Mouse (Mus musculus): ENCODE measurements around the gene Scyl1.

DNA sequence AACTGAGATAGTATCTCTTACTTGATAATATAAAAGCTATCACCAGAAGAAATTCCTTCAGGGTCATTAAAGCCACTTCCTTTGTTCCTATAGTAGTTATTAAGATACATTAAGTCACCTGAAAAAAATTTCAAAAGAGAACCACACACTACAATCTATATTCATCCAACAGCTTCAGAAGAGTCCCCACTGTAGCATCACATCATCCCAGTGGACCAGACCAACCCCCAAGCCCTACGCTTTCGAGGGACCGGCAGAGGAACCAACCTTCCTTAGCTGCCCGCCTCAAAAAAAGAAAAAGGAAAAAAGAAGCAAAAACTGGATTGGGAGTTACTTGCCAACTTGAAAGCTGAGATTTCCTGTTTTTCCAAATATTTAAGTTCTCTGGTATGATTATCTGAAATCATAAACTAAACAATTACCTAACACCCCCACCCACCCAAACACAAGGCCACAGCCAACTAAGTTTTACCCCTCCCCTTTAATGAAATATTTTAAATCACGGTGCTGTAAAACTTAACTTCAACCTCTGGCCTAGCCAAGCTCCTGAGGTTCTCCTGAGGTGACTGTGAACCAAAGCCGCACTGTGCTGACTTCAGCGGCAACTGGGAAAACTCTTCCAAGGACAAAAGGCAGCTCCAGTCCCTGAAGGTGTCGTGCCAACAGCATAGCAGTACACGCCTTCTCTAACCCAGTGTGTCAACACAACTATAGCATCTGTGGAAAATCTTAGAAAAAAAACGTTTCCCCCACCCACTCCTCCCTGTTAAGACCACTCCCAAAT lies 28.5 kb upstream of the Scyl1 start:
- TF ChIP-seq EP300 (IDR thresholded peaks at IDR 0.05) (peak; percentile 32; the same call in 1 of the 2 replicates), CTCF (IDR thresholded peaks at IDR 0.05) (no peak)
